Mouse (Mus musculus) lung, adult 2 months (tissue): ENCODE measurements around the gene Copg2.

Source experiments
- CTCF ChIP-seq: fragments of 200-500 bp; IDR thresholded peaks from 2 replicates; pipeline ENCODE4 v1.5.1; 2011; ENCODE audit warnings: mild to moderate bottlenecking, low read length, control low read depth; ENCODE audit not compliant: insufficient read depth
- POLR2A ChIP-seq: fragments of 200-500 bp; IDR thresholded peaks from 2 replicates; pipeline ENCODE4 v1.6.1; 2011; ENCODE audit warnings: low read depth, mild to moderate bottlenecking, control low read depth, low read length, borderline replicate concordance; ENCODE audit errors: extremely low read depth

DNA sequence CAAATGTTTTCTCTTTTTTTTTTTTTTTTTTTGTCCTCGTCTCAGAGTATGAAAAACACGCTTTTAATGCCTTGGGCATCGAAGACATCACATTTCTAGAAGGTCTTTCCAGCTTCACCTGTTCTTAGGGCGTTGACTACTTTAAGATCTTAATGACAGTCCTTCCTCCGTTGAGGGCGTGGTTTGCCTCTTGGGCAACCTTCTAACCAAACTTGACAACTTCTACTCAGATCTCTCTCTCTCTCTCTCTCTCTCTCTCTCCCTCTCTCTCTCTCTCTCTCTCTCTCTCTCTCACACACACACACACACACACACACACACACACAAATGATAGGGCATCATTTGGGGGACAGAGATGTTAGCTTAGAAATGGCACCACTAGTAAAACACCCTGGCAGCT is 926 bp upstream of the Copg2 start:
- TF ChIP-seq POLR2A, result no peak
- no peak for TF ChIP-seq CTCF
